Mouse (Mus musculus): ENCODE results near the gene Zdhhc5.

Gene Zdhhc5

DNA sequence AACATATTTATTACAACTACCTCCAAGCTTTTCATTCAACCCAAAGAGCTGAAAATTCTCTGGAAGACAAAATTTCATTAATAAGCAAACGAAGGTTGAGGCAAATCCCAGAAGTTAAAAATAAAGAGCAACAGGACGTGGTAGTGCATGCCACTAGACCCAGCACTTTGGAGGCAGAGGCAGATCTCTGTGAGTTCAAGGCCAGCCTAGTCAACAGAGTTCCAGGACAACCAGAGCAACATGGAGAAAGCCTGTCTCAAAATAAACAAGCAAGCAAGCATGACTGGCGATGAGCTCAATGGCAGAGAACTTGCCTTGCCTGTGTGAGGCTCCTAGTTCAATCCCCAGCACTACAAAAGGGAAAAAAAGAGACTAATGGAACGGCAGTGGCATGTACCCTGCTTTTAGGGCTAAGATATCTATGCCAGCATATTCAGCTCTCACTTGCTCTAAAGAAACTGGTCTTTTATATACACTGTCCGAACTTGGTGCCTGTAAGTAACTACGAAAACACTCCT is 67.9 kb downstream of the Zdhhc5 start:
- no peak for DNase-seq (ENCODE audit: low spot score in 2 of 2)

DNA sequence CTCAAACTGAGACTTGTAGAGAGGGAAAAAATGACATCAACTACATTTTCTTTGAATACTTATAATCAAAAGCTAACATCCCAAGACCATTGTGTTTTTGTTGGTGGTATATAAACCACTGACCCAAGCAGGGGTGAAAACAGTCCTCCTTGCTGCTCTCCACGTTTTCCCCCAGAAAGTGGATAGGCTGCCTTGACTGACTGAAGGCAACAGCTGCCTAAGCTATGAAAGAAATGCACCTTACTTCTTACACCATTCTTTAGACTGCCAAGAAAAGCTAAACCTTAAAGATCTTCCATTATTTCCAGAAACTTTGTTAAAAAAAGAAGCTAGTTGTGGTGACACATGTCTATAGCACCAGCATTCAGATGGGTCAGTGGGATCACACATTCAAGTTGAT is 68.8 kb downstream of the Zdhhc5 start:
- DNase-seq (ENCODE audit: low spot score in 2 of 2), result no peak

DNA sequence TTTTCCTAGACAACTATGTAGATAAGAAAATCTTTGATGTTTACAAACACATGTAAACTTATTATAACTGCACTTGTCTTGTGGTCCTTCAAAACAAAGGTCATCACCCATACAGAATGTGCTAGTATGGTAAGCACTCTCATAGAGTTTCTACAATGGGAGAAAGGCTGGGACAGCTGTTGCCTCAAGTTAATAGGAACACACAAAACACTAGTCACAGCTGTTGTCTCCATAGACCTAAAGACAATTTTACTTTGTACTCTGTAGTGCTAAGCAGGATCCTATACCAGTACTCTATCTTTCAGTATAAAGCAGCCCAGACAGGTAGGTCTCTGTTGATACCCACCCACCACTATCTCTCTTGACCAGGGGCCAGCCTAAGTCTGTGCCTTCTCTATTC is 74.1 kb downstream of the Zdhhc5 start:
- no peak for DNase-seq (ENCODE audit: low spot score in 2 of 2)

- no peak for DNase-seq (ENCODE audit: low spot score in 2 of 2)
Observed at GRCm38 (mm10) chr2:84638428-84639220, 76.4 kb downstream of the Zdhhc5 start.
